Mouse (Mus musculus) megakaryocyte progenitor cell, adult 5-6 weeks (primary cell): ENCODE results near the gene Trim80. TPM values are rescaled to one million over a fixed set of nuclear protein-coding genes. Genes with fewer than 3 reads are reported as not detected.
"Not testable (repeated sequence)": the region's sequence is repeated elsewhere in the genome, so short reads cannot be mapped to it uniquely, and the experiment has no call there.

Experiments used
- ATAC-seq: replicated peaks from 2 replicates; pipeline ENCODE4 v1.8.0; 2016; ENCODE audit warnings: mild to moderate bottlenecking, moderate TSS enrichment, inconsistent platforms; ENCODE audit not compliant: poor library complexity
- total RNA-seq, 2 experiments: library from RNA; stranded (forward) in 1 of 2; stranded (reverse) in 1 of 2; fragments of 157-497, 149-512 nt in 1 of 2; fragments of 200-1000 nt in 1 of 2; gene quantifications; 2 replicates each; pipeline versions ENCODE4 v1.2.3 to v1.2.4; 2015 to 2017

Gene Trim80
- total RNA-seq, 2 experiments from 2014 or later: not detected

GRCm38 (mm10) chr11:115491356-115492083 is 51.2 kb downstream of the Trim80 start, which contains the start of gene Nt5c:
Gene Nt5c (minus strand): TSS chr11:115491862.
- ATAC-seq: peak; percentile 94

GRCm38 (mm10) chr11:115492387-115492786 is 52.0 kb downstream of the Trim80 start:
- ATAC-seq: peak; percentile 28; the same call in 1 of the 2 replicates

- not testable (repeated sequence) for ATAC-seq
These were observed 56.2 kb downstream of the Trim80 start for GRCm38 (mm10) chr11:115496559-115496958.

Other genes with a start within 250 kb of the Trim80 start
- gene Grin2c, start 173.3 kb upstream of the Trim80 start, total RNA-seq (2015): not detected in 2 replicates
- gene Grin2c, start 173.3 kb upstream of the Trim80 start, total RNA-seq (2017): not detected in 2 replicates
- 9.1 and 9.8 TPM in 2 replicates for gene Fdxr, start 163.5 kb upstream of the Trim80 start, total RNA-seq (2015)
- gene Fdxr, start 163.5 kb upstream of the Trim80 start, total RNA-seq (2017): 14.2 and 19.1 TPM in 2 replicates
- gene Fads6, start 142.9 kb upstream of the Trim80 start, total RNA-seq (2015): 0.30 and 0.71 TPM in 2 replicates
- 0.87 and 2.2 TPM in 2 replicates for gene Fads6, start 142.9 kb upstream of the Trim80 start, total RNA-seq (2017)
- gene Otop2, start 133.4 kb upstream of the Trim80 start, total RNA-seq (2015): not detected in 2 replicates
- gene Otop2, start 133.4 kb upstream of the Trim80 start, total RNA-seq (2017): not detected in 2 replicates
- gene Ush1g, start 118.5 kb upstream of the Trim80 start, total RNA-seq (2015): not detected in 2 replicates
- gene Ush1g, start 118.5 kb upstream of the Trim80 start, total RNA-seq (2017): not detected in 2 replicates
- gene Otop3, start 105.8 kb upstream of the Trim80 start, total RNA-seq (2015): not detected in 2 replicates
- gene Otop3, start 105.8 kb upstream of the Trim80 start, total RNA-seq (2017): not detected in 2 replicates
- gene Hid1, start 72.8 kb upstream of the Trim80 start, total RNA-seq (2015): 0.52 and 0.81 TPM in 2 replicates
- 0.10 TPM in 1 of 2 replicates, not detected in the other for gene Hid1, start 72.8 kb upstream of the Trim80 start, total RNA-seq (2017)
- gene Cdr2l, start 58.6 kb upstream of the Trim80 start, total RNA-seq (2015): 0.20 and 0.42 TPM in 2 replicates
- 0.08 and 0.34 TPM in 2 replicates for gene Cdr2l, start 58.6 kb upstream of the Trim80 start, total RNA-seq (2017)
- gene Mrpl58, start 36.8 kb upstream of the Trim80 start, total RNA-seq (2015): 83.4 and 98.3 TPM in 2 replicates
- 81.1 and 96.4 TPM in 2 replicates for gene Mrpl58, start 36.8 kb upstream of the Trim80 start, total RNA-seq (2017)
- 703 and 731 TPM in 2 replicates for gene Atp5h, start 20.6 kb upstream of the Trim80 start, total RNA-seq (2015)
- gene Atp5h, start 20.6 kb upstream of the Trim80 start, total RNA-seq (2017): 770 and 871 TPM in 2 replicates
- gene Kctd2, start 20.4 kb upstream of the Trim80 start, total RNA-seq (2015): 13.0 and 15.0 TPM in 2 replicates
- 9.0 and 17.0 TPM in 2 replicates for gene Kctd2, start 20.4 kb upstream of the Trim80 start, total RNA-seq (2017)
- gene Slc16a5, start 21.9 kb downstream of the Trim80 start, total RNA-seq (2015): not detected in 2 replicates
- not detected in 2 replicates for gene Slc16a5, start 21.9 kb downstream of the Trim80 start, total RNA-seq (2017)
- 4.6 and 5.5 TPM in 2 replicates for gene Armc7, start 35.1 kb downstream of the Trim80 start, total RNA-seq (2015)
- gene Armc7, start 35.1 kb downstream of the Trim80 start, total RNA-seq (2017): 5.1 and 9.0 TPM in 2 replicates
- gene Nt5c, start 51.3 kb downstream of the Trim80 start, total RNA-seq (2015): 64.1 and 65.0 TPM in 2 replicates
- 105 and 112 TPM in 2 replicates for gene Nt5c, start 51.3 kb downstream of the Trim80 start, total RNA-seq (2017)
- 179 TPM in 2 replicates for gene Jpt1, start 73.8 kb downstream of the Trim80 start, total RNA-seq (2015)
- gene Jpt1, start 73.8 kb downstream of the Trim80 start, total RNA-seq (2017): 143 and 157 TPM in 2 replicates
- gene Sumo2, start 95.7 kb downstream of the Trim80 start, total RNA-seq (2015): 682 and 726 TPM in 2 replicates
- 483 and 527 TPM in 2 replicates for gene Sumo2, start 95.7 kb downstream of the Trim80 start, total RNA-seq (2017)
- 131 and 149 TPM in 2 replicates for gene Nup85, start 123.9 kb downstream of the Trim80 start, total RNA-seq (2015)
- 131 and 147 TPM in 2 replicates for gene Nup85, start 123.9 kb downstream of the Trim80 start, total RNA-seq (2017)
- 56.9 and 63.7 TPM in 2 replicates for gene Mrps7, start 163.4 kb downstream of the Trim80 start, total RNA-seq (2015)
- gene Mrps7, start 163.4 kb downstream of the Trim80 start, total RNA-seq (2017): 43.2 and 50.3 TPM in 2 replicates
- 27.9 and 28.3 TPM in 2 replicates for gene Gga3, start 163.5 kb downstream of the Trim80 start, total RNA-seq (2015)
- 17.0 and 40.0 TPM in 2 replicates for gene Gga3, start 163.5 kb downstream of the Trim80 start, total RNA-seq (2017)
- gene Mif4gd, start 172.4 kb downstream of the Trim80 start, total RNA-seq (2015): 20.4 and 27.4 TPM in 2 replicates
- 17.7 and 23.0 TPM in 2 replicates for gene Mif4gd, start 172.4 kb downstream of the Trim80 start, total RNA-seq (2017)
- gene Slc25a19, start 187.8 kb downstream of the Trim80 start, total RNA-seq (2015): 8.7 and 10.2 TPM in 2 replicates
- 15.2 and 18.2 TPM in 2 replicates for gene Slc25a19, start 187.8 kb downstream of the Trim80 start, total RNA-seq (2017)